Mouse (Mus musculus) embryonic fibroblast, embryonic 13.5 days (primary cell): ENCODE data around the gene Gpr39.

Experiments
- CTCF ChIP-seq: IDR thresholded peaks from 2 replicates; pipeline ENCODE4 v1.5.1; 2011; ENCODE audit warnings: mild to moderate bottlenecking, control low read depth, low read length, moderate library complexity, borderline replicate concordance; ENCODE audit not compliant: insufficient read depth
- POLR2A ChIP-seq: IDR thresholded peaks from 2 replicates; pipeline ENCODE4 v1.6.1; 2011; ENCODE audit warnings: low read depth, mild to moderate bottlenecking, control low read depth, low read length, moderate library complexity

- TF ChIP-seq POLR2A: no peak
- no peak for TF ChIP-seq CTCF
These were observed 52.3 kb downstream of the Gpr39 start for GRCm38 (mm10) chr1:125729025-125729565.
